Mouse (Mus musculus) Patski (cell line): ENCODE data around the gene E330017A01Rik. TPM values are rescaled to one million over a fixed set of nuclear protein-coding genes. Genes with fewer than 3 reads are reported as not detected.

Experiments
- ATAC-seq: fragments of 100-300 bp; one replicate; pipeline ENCODE4 v1.8.0; 2021
- CTCF ChIA-PET: fragments of 350-600 bp; sonication (Branson Sonifier 250); formaldehyde crosslinking; loops from one replicate; lab custom pipeline; 2022; ENCODE audit warnings: inconsistent platforms; lab: Charles Lee
- POLR2A ChIA-PET: fragments of 350-600 bp; sonication (Branson Sonifier 250); formaldehyde crosslinking; loops from one replicate; lab custom pipeline; 2022; ENCODE audit warnings: antibody characterized with exemption, inconsistent platforms; lab: Charles Lee
- DNase-seq: peaks from one replicate; pipeline ENCODE4 v3.0.0-alpha.2; 2011; ENCODE audit warnings: low read depth, low spot score
- H3K27me3 ChIP-seq: fragments of 371-371 bp; one replicate; pipeline ENCODE4 v1.5.1; 2021
- CTCF ChIP-seq: fragments of 100-300 bp; IDR thresholded peaks from one replicate; pipeline ENCODE4 v1.5.1; 2021
- in situ Hi-C: fragments of 300-500 bp; cut with MboI; formaldehyde crosslinking; loops from 3 replicates; pipeline ENCODE4 v1.11.1; 2018; ENCODE audit warnings: low pct_unique_long_range_greater_than_20kb, mixed read lengths
- polyA plus RNA-seq: library from polyadenylated mRNA; unstranded; gene quantifications from one replicate; pipeline ENCODE4 v1.2.3, GENCODE M21; 2021

Gene E330017A01Rik
- polyA plus RNA-seq, 1 experiment from 2014 or later, result not detected

DNA sequence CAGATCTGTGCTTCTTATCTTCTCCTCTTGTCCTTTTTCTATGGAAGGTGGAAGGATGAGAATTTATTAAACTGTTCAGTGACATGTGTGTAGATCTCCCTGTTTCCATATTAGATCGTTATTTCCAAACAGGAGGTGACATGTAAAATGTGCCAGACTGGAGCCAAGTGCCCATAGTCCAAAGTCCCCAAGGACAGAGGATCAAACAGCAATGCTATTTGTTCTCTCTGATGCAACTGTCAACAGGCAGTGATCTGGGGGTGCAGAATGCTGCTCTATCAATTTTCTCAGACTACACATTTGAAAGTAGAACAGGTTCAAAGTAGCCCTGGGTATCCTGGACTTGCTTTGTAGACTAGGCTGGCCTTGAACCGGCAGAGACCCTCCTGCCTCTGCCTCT lies 25.3 kb upstream of the E330017A01Rik start:
- peaks cover 8% of the 10 kb centered on the region for H3K27me3 ChIP-seq
- ATAC-seq (no peak), DNase-seq (no peak)
- no peak for TF ChIP-seq CTCF
- CTCF ChIA-PET, result interaction anchor here (1.5 kb wide), 1 partner anchor 201 kb away, joined by 3 read pairs; no protein-coding TSS in a partner anchor
- POLR2A ChIA-PET, result no interaction called here
- in situ Hi-C loops, result no loop called here

DNA sequence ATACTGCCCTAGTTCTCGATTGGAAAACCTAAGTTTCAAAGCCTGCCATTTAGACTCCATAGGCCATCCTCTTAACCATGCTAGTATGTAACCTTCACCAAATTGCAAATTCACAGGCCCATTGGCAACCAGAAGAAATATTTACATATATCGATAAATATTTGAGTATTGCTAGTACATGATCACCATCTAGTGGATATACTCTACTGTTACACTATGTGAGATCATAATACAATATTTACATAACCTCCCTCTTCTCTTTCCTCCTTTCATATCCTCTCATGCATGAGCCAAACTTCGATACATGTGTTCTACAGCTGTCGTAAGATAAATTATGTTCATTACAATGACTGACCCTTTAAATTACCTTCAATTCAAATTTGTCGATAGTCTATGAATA lies 24.5 kb upstream of the E330017A01Rik start:
- CTCF ChIA-PET, result no interaction called here
- peak; percentile 20 for TF ChIP-seq CTCF
- POLR2A ChIA-PET, result no interaction called here
- in situ Hi-C loops, result no loop called here
- H3K27me3 ChIP-seq, result peaks cover 8% of the 10 kb centered on the region
- ATAC-seq, result no peak
- DNase-seq, result no peak

DNA sequence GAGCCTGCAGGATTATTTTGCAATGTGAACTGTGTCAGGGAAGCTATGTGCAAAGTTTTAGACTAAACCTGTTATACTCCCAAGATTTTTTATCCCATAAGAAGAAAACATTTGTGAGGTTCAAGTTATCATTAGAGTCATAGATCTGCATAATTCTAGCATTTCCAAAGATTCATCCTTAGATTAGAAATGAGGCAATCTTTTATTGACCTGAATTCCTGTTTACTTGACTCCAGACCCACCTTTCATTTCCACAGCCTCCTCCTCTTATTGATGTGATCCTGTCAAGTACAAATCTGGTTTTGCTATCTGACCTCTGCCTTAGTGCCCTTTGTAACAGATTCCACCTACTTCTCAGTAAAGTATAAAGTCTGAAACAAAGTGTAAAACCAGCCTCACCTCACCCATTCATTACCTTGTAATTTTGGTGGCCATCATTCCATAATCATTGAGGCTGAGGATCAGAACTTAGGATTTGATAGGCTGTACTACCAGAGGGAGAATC lies 23.8 kb upstream of the E330017A01Rik start:
- TF ChIP-seq CTCF, result no peak
- CTCF ChIA-PET, result no interaction called here
- DNase-seq (no peak), ATAC-seq (no peak)
- H3K27me3 ChIP-seq, result peaks cover 8% of the 10 kb centered on the region
- POLR2A ChIA-PET, result no interaction called here
- in situ Hi-C loops, result no loop called here

DNA sequence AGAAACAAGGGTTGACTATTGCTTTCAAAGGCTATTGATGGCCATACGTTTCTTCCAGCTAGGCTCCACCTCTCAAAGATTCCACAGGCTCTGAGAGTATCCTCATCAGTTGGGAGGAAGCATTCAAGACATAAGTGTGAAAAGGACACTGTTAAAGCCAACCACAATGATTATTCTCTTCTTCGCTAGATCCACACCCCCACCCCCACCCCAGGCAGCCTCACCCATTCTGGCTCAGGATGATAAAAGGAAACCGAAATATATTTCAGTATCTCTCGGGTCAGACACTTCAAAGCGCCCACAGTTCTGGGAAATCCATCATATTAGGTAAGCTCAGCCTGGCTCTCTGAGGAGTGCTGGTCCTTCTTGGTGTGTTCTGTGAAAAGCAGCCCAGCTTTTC lies 23.3 kb upstream of the E330017A01Rik start:
- peaks cover 8% of the 10 kb centered on the region for H3K27me3 ChIP-seq
- POLR2A ChIA-PET, result no interaction called here
- no peak for TF ChIP-seq CTCF
- CTCF ChIA-PET, result no interaction called here
- ATAC-seq, result no peak
- in situ Hi-C loops, result no loop called here
- DNase-seq, result no peak

DNA sequence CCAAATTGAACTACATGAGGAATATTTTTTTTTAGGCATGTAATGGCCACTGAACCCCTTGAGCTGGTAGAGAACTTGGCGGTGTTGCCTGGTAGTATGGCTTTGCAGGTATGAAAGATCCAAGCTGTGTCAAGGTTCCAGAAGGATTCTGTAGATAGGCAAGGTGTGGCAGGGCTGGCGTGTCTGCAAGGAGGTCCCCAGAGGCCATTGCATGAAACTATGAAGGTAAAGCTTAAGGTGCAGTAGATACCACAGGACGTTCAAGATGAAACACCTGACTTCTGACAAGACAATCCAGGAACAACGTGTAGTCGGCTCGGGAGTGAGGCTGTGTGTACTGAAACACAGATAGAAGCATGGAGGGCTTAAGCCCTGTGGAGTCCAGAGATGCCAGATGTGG lies 20.1 kb upstream of the E330017A01Rik start:
- ChIA-PET CTCF (no interaction called here), POLR2A (no interaction called here)
- in situ Hi-C loops, result no loop called here
- no peak for TF ChIP-seq CTCF
- DNase-seq (no peak), ATAC-seq (no peak)
- peaks cover 11% of the 10 kb centered on the region for H3K27me3 ChIP-seq

- ChIA-PET POLR2A (no interaction called here), CTCF (no interaction called here)
- no peak for ATAC-seq
- DNase-seq, result no peak
- TF ChIP-seq CTCF, result no peak
- peaks cover 7% of the 10 kb centered on the region for H3K27me3 ChIP-seq
- in situ Hi-C loops, result no loop called here
Observed at GRCm38 (mm10) chr16:58656526-58656925, 18.0 kb upstream of the E330017A01Rik start.

DNA sequence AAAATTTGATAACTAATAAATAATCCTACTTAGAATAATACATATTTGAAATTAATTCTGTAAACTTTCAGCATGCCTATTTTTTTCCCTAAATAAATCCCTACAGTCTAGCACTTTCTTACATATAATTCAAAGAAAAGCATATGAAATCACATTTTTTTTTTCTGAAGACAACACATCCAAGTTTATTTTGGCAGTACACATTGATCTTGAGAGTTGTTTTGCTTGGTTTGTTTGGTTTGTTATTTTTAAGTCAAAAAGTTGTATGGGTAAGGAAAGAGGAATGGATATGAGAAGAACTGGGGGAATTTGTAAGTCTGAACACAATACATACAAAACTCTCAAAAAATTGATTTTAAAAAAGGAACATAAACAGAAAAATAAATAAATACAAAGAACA lies 17.2 kb upstream of the E330017A01Rik start:
- no peak for ATAC-seq
- in situ Hi-C loops, result no loop called here
- ChIA-PET CTCF (no interaction called here), POLR2A (no interaction called here)
- no peak for DNase-seq
- H3K27me3 ChIP-seq, result peaks cover 7% of the 10 kb centered on the region
- TF ChIP-seq CTCF, result no peak

- DNase-seq, result no peak
- ATAC-seq, result no peak
- peaks cover 13% of the 10 kb centered on the region for H3K27me3 ChIP-seq
- TF ChIP-seq CTCF, result no peak
- in situ Hi-C loops, result no loop called here
- ChIA-PET CTCF (no interaction called here), POLR2A (no interaction called here)
Observed at GRCm38 (mm10) chr16:58649979-58650378, 11.4 kb upstream of the E330017A01Rik start.

DNA sequence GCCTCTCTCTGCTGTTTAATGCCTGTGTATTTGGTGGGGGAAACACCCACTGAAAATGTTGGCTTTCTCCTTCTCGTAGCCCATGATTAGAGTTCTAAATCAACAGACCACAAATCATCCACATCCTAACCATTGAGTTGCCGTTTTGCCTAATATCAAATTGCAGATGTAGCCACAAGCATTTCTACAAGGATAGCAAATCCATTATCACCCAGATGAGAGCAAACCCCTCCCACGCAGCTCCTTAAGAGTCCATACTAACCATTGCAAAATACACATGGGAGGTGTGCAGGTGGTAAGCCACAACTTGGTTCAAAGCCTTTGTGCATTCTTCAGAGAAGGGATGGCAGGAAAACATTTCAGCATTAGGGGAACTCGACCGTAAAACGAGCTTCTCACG lies 523 bp downstream of the E330017A01Rik start:
- DNase-seq (no peak), ATAC-seq (no peak)
- H3K27me3 ChIP-seq, result no peaks in the 10 kb centered on the region
- ChIA-PET POLR2A (no interaction called here), CTCF (no interaction called here)
- no peak for TF ChIP-seq CTCF
- in situ Hi-C loops, result no loop called here

GRCm38 (mm10) chr16:58637448-58637847 lies 1.1 kb downstream of the E330017A01Rik start:
- no peaks in the 10 kb centered on the region for H3K27me3 ChIP-seq
- no peak for ATAC-seq
- POLR2A ChIA-PET, result no interaction called here
- CTCF ChIA-PET, result no interaction called here
- in situ Hi-C loops, result no loop called here
- DNase-seq, result no peak
- no peak for TF ChIP-seq CTCF

GRCm38 (mm10) chr16:58635866-58636265 lies 2.7 kb downstream of the E330017A01Rik start:
- TF ChIP-seq CTCF, result no peak
- in situ Hi-C loops, result no loop called here
- DNase-seq, result no peak
- CTCF ChIA-PET, result no interaction called here
- POLR2A ChIA-PET, result no interaction called here
- H3K27me3 ChIP-seq, result no peaks in the 10 kb centered on the region
- ATAC-seq, result no peak

GRCm38 (mm10) chr16:58629736-58630135 lies 8.8 kb downstream of the E330017A01Rik start:
- in situ Hi-C loops, result loop anchor here (5.0 to 10.0 kb wide), 3 partner anchors 123 to 778 kb away; partner anchors contain the start of gene Gabrr3
- DNase-seq, result no peak
- ChIA-PET CTCF (no interaction called here), POLR2A (no interaction called here)
- no peak for TF ChIP-seq CTCF
- no peak for ATAC-seq
- no peaks in the 10 kb centered on the region for H3K27me3 ChIP-seq
